8 mouse cellular contexts compared by ENCODE assay signal in the genomic region with DNA sequence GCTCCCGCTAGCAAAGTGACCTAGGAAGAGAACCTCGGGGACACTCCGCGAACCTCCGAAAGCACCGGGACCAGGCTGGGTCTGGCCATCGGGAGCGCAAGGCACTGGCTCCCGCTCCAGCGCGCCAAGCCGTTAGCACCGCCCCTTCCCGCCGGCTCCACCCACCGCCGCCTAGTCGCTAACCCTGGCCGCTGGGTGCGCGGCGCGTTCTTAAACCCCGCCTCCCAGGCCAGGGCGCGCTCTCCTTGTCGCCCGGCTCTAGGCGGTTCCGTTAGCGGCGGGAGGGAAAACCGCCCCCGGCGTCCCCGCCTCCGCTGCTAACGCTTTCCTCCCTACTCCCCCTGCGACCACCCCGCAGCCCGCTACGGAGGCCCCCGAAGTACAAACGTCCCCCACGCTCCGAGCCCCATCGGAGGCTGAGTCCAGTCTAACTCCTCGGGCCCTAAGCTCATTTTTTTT. TPM values are rescaled to one million over a fixed set of nuclear protein-coding genes. Genes with fewer than 3 reads are reported as not detected.
DNase-seq lines count a peak whose midpoint lies in the region; ATAC-seq lines count a peak whose summit lies in the region.

Gene Ctdspl2, plus strand, starts transcription at position 237 of the 459 bp plus-strand sequence.
Gene Mageb3, minus strand, starts transcription at position 328 of the 459 bp plus-strand sequence.

- H3K36me3 ChIP-seq in hindbrain, embryonic 10.5 days, result peaks cover 14% of the 10 kb centered on the region

- peak; percentile 93 for ATAC-seq in frontal cortex, adult (ENCODE audit: low TSS enrichment)

- no peaks in the 10 kb centered on the region for H3K9me3 ChIP-seq in hindbrain, embryonic 10.5 days

- H3K27me3 ChIP-seq in hindbrain, embryonic 10.5 days (ENCODE audit: insufficient read depth, poor library complexity, severe bottlenecking), result no peaks in the 10 kb centered on the region

- under 1% methylated on average over 48 of the region's 48 CpGs for WGBS in hindbrain, embryonic 10.5 days

- peaks cover 22% of the 10 kb centered on the region for H3K4me1 ChIP-seq in hindbrain, embryonic 10.5 days (replicated peaks)

- DNase-seq in Muller cell, postnatal 12 days (ENCODE audit: inconsistent ontology term), result peak; percentile 98
- DNase-seq in cerebellum, adult 9-10 months, result peak; percentile 96
- peak; percentile 94 for DNase-seq in hindbrain, embryonic 10.5 days (ENCODE audit: low spot score)
- peak; percentile 93 to 95 for DNase-seq in layer of hippocampus, postnatal 14 days (ENCODE audit: low spot score in 2 of 2)
- DNase-seq in lung, postnatal 14 days, result peak; percentile 98
- peak; percentile 83 for DNase-seq in retina, adult 2 months (ENCODE audit: low read depth, low spot score)
- peak; percentile 98 for DNase-seq in thymus, postnatal 36 days

- peak within 1 kb of the TSS; percentile 95 for H3K4me3 ChIP-seq in hindbrain, embryonic 10.5 days

- H3K27ac ChIP-seq in hindbrain, embryonic 10.5 days, result peak within 1 kb of the TSS; percentile 94

RNA-seq across cellular contexts. Expression of gene Ctdspl2, which starts in this region (rescaled TPM):
- 41.9 and 53.4 TPM in 2 replicates for polyA plus RNA-seq in hindbrain, embryonic 10.5 days (2016; fragmentation: Nextera tagmentation; extraction: Ambion mirVana)
- total RNA-seq in layer of hippocampus, postnatal 14 days (2021), result 10 to 100 TPM; 30.3 to 33.4 TPM

RNA-seq across cellular contexts. Expression of gene Mageb3, which starts in this region (rescaled TPM):
- polyA plus RNA-seq in hindbrain, embryonic 10.5 days (2016; fragmentation: Nextera tagmentation; extraction: Ambion mirVana), result 0.35 and 0.46 TPM in 2 replicates
- under 1 TPM; 0.23 to 0.48 TPM for total RNA-seq in layer of hippocampus, postnatal 14 days (2021)

Comparison
In these comparisons a context has a peak if more than half of its experiments do, and no peak if none do; other contexts are left out.
1. Peak in every context shown above with its lines: DNase-seq, ATAC-seq, H3K4me3 ChIP-seq and H3K27ac ChIP-seq.